Mouse (Mus musculus) liver (tissue): ENCODE results near the gene Brca2.

Experiments used
- DNase-seq: peaks from one replicate; pipeline ENCODE4 v3.0.0-alpha.2; 2020; ENCODE audit warnings: mixed read lengths

Brca2 gene

DNA sequence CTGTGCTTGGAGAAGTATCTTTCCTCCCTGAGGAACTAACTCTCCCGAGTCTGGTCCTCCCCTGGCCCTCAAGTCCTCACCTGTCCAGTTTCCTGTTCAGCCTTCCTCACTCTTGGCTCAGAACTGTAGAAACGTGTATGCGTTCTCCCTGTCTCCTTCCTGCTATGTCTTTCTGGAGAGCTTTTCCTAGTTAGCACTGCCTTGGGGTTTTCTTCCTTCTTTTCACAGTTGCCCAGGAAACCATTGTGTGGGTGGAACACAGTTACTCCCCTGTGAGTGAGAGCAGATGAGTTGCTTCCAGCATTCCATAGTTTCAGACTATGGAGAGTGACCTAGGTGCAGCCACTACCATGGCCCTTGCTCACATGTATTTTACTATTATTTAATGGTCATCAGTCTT is 43.8 kb downstream of the Brca2 start:
- no peak for DNase-seq

DNA sequence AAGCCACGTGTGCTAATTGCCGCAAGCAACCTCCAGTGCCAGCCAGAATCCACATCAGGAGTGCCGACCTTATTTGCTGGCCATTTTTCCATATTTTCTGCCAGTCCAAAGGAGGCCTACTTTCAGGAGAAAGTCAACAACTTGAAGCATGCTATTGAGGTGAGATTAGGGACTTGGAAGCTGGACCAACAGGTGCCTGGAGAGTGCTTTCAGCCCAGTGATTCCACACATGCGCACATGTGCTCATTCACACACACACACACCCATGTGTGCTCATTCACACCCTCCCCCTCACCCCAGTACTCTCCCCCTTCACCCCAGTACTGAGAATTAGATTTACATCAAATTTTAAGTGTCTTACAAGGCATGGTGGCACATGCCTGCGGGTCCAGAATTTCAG is 44.5 kb downstream of the Brca2 start:
- DNase-seq, result no peak

DNA sequence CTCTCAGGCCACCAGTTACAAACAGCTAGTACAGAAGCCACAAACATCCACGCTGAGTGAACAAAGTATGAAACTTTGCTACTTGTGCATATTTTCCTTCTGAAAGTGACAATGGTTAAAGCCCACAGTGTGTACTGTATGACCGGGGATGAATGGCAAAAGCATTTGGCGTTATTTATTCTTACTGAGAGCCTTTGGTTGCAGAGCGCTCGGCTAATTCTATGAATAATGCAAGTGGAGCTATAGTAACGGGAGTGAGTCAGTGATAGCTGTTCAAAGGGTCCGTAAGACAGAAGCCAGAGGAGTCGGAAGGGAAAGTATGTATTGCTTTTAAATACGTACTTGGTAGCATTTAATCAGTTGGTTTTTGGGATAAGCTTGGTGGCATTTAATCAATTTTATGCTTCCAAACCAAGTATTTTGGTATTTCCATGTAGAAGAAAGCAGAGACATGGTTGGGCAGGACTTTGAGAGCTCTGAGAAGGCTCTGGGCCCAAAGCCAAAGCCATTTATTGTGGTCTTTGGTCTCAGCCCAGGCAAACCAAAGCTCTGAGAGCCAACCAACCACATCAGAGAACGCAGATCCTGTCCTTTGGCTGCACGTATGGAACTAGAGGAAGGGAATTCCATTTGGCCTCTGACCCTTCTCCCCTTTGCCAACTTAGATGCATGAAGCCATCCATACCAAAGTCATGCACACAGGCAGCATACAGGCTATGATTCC is 48.2 kb downstream of the Brca2 start:
- DNase-seq, result no peak

DNA sequence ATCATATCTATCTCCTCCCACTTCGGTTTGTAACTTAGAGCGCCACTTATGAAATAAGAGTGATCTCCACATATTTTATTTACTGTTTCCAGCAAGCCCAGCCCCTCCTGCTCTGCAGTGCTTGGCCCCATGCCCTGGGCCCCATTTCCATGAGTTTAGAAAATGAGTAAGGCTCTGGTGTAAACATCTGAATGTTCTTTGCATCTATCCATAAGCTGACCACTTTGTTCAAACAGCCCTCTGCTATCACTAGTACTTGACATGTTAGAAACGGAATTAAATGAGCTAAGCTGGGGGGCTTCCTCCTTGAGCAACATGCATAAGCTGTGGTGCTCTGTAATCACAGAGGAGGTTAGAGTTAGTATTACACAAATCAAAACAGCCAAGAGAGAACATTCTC is 52.0 kb downstream of the Brca2 start:
- DNase-seq, result no peak

DNA sequence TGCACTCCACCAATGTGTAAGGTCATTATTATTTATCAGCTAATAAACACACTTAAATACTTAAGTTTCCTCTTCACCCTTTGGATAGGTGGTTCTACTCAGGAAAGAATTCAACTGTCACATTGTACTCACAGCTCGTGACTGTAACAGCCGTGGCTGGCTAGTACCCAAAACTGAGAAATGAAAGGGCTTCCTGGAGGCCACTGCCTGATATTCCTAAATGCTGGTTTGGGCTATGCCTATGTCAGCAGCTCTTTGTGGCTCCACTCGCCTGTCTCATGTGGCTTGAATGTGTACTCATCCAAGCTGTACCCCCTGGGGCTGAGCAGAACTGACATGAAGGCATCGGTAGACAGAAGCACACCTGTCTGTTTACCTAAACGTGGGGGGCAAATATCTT is 52.5 kb downstream of the Brca2 start:
- no peak for DNase-seq

DNA sequence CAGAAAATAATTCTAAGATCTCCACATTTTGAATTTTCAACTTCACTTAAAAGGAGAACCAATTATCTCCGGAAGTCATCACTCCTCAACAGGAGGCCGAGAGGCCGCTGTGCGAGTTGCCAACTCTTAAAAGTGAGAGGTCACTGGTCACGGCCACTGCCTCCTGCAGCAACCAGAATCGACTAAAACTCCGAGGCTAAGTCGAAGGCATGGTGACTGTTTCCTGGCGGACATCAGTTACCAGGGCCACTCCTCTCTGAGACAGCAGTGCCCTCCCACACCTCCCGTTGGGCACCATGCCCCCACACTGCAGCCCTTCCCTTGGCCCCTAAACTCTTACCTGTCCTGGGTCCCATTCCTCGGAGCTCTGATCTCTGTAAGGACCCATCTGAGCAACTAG is 54.4 kb downstream of the Brca2 start:
- DNase-seq, result no peak

- peak; percentile 77 for DNase-seq
Measured at GRCm38 (mm10) chr5:150578613-150579171, 56.3 kb downstream of the Brca2 start.

DNA sequence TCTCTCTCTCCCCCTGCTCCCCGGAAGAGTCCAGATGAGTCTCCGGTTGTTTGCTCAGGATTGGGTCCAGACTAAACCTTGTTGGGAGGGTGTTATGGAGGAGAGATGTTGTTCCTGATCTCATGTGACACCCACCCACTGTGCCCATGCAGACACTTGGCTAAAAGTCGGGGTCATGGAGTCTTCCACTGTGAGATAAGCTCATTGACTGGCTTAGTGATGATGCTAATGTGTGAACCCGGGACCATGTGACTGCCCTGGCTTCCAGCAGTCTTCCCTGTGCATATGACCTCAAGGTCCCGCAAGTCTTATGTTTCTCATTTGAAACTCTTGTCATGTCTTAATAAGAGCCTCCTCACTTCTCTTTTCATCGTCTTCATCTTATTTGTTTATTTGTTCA is 58.8 kb downstream of the Brca2 start:
- no peak for DNase-seq

DNA sequence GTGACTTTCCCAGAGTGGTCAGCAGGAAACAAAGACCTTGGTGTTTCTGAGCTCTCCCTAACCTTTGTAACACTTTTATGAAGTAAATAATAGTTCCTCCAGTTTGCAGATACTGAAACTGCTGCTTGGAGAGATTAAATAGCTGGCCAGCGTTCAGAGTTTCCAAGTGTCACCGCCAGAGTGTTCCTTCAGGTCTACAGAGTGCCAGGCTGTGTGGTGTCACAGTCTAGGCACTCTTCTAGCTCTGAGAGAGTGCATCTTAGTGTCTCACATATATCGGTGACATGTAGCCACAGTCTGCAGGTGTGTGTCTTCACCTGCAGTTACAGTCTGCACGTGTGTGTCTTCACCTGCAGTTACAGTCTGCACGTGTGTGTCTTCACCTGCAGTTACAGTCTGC is 60.8 kb downstream of the Brca2 start:
- no peak for DNase-seq

GRCm38 (mm10) chr5:150583622-150584336 is 61.3 kb downstream of the Brca2 start:
- no peak for DNase-seq

- no peak for DNase-seq
Measured at GRCm38 (mm10) chr5:150584337-150584729, 61.9 kb downstream of the Brca2 start.

DNA sequence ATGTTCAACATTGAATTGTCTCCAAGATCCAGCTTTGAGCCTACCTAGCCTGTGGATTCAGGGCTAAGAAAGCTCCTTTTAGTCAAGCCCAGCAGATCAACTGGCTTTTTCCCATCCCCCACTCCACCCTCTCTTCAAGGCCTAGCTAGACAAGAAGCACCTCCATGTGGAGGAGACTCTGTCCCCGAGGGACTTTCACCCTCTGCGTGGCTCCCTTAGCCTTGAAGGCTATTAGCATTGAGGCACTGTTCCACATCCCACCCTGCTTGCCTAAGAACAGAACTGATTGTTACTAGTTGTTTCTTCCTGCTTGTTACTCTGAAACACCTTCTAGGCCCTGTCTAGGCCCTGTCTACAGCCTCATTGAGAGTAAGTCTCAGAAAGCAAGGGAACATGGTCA is 67.5 kb downstream of the Brca2 start:
- no peak for DNase-seq

- DNase-seq, result no peak
Measured at GRCm38 (mm10) chr5:150592186-150592903, 69.9 kb downstream of the Brca2 start.

GRCm38 (mm10) chr5:150592904-150593755 is 70.7 kb downstream of the Brca2 start:
- peak; percentile 61 for DNase-seq

DNA sequence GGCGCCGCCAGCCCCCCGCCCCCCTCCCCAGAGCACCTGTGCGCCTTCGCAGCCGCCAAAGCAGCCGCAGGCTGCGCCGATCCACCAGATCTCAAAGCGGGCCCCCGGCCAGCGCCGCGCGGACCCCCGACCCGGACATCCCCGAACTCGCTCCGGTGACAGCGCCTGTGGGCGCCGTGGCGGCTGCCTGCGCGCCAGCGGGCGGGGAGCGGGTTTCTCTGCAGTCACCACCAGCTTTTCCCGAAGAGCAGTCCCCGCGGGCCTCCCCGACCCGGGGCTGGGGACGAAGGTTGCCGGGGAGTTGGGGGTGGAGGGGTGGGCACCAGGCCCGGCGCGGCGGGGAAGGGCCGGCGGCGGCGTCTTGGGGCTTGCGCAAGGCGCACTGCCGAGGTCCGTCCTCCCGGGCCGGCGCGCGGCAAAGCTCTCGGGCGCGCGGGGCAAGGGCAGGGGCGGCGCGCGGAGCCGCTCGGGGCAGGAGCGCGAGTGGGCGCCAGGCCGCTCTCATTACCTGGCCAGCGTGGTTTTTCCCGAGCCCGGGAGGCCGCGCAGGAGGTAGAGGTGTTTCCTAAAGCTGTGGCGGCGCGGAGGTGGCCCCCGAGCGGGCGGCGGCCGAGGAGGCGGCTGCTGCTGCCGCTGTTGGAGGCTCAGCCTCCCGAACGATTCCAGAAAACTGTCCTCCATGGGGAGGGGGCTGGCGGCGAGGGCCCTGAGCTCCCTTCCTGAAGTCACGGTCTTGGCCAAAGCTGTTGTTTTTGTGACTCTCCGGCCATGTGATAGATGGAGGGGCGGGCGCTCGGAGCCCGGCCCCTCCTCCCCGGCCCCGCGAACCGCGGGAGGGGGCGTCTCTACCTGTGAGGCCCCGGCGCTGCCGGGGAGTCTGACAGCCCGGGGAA is 71.6 kb downstream of the Brca2 start:
- DNase-seq, result peak; percentile 66

DNA sequence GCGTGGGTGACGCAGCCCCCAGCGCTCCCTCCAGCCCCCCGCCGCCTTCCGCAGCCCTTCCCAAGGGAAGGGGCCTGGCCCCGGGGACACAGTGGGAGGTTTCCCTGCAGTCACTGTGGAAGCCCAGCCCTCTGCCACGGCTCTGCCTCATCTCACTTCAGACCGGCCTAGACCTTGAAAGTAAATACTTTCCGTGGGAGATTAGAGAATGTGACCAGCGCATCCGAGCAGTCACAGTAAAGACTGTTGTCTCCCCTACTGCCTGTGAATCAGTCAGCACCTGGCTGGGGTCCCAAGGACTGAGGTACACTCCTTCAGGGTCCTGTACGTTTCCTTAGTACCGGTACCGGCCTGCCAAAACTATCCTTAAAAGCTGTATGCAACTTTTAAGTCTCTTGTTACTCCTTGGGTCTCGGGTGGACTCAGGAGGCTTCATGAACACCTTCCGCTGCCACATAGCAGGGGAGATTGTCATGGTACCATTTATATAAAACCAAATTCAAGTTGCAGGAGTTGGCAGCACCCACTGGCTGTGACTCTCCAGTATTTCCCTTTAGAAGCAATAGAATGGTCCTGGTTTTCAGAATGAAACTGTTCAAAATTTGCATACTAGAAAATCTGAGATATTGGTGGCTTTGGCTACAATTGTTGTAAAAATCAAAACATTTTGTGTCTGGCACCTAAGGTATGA is 72.4 kb downstream of the Brca2 start:
- DNase-seq, result no peak

- no peak for DNase-seq
Measured at GRCm38 (mm10) chr5:150595366-150596016, 73.1 kb downstream of the Brca2 start.

DNA sequence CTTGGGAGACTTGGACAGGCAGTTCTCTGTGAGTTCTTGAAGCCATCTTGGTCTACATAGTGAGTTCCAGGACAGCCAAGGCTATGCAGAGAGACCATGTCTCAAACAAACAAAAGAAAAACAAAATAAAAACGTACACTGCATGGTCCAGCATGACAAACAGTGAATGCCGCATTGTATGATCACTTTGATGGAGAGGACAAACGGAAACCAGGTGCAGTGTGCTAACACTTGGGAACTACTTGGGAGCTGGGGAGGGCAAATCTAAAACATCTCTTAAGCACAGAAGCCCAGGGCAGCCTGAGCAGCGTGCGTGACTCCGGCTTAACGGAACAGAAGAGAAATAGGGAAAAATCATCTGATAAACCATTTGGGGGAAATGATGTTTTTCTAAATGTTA is 74.7 kb downstream of the Brca2 start, which contains the start of gene N4bp2l1:
N4bp2l1 (minus strand) TSS at position 101 of the 400 bp plus-strand sequence.
- DNase-seq, result no peak

DNA sequence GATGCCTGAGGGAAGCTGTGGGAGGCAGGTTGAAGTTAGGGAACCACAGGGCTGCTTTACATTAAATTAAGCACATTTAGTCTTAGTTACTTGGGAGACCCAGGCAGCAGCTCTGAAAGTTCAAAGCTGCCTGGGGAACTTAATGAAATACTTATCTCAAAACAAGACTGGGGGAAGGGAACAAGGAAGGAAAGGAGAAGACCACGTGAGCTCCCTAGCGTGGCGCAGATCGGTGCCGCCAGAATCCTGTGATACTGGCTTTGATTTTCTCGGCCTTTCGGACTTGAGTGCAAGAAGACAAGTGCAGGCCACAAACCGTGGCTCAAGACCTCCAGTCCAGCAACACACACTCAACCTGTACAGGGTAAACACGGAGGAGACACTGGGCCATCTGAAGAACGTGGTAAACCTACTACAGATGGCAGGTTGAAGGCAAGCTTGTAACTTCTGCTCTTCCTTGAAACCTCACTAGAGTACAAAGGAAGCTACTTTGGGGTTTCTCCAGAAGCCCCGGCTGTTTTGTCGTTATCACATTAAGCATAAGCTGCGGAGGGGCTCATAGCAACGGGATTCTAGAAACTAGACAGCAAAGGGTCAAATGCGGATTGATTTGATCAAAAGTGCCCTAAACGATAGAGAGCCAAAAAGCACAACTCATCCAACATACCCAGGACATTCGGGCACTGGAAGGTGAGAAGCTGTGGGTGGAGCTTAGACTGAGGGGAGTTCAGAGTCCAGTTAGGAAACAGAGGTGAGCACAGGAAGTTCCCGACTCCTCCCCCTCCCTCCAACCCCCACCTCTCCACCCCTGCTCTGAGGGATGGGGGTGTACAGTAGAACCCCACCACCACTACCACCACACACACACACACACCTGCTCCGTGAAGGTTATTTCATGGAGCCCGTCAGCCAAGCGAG is 76.0 kb downstream of the Brca2 start:
- DNase-seq, result no peak
